Mouse (Mus musculus) bone marrow macrophage, adult 2 months (primary cell): ENCODE measurements around the gene Emg1.

Experiments used
- CTCF ChIP-seq: IDR thresholded peaks from 2 replicates; pipeline ENCODE4 v1.5.1; 2012; ENCODE audit warnings: low read depth, mild to moderate bottlenecking, low read length, moderate library complexity
- POLR2A ChIP-seq: IDR thresholded peaks from 2 replicates; pipeline ENCODE4 v1.6.1; 2012; ENCODE audit warnings: mild to moderate bottlenecking, low read depth, low read length, borderline replicate concordance

DNA sequence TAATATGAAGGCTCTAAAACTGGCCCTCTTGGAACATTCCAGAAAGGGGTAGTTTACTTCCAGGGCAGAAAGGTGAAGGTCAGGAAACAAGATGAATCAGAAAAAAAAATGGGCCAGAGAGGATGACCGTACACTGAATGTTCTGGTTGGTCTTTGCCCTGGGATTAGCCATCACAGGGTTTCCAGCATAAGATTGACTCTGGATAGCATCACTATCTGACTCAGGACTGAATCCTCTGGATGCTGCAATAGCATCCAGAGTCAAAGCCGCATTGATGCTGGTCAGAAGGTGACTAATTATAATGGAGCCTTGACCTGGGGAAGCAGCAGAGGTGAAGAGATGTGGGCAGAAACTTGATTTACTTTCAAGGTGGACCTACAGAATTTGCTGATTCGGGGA is 23.0 kb downstream of the Emg1 start:
- TF ChIP-seq POLR2A, result no peak
- no peak for TF ChIP-seq CTCF
